Mouse (Mus musculus) layer of hippocampus, adult 11-12 months (tissue): ENCODE measurements at regions not wholly inside any gene's neighbourhood (a gene's known extent, or its start where the extent isn't known, plus 50 kb on each side); places are given as distances from the start of the nearest gene placed in this dataset.

Source experiments
- DNase-seq: peaks from one replicate; pipeline ENCODE4 v3.0.0; 2022; ENCODE audit warnings: low spot score

DNA sequence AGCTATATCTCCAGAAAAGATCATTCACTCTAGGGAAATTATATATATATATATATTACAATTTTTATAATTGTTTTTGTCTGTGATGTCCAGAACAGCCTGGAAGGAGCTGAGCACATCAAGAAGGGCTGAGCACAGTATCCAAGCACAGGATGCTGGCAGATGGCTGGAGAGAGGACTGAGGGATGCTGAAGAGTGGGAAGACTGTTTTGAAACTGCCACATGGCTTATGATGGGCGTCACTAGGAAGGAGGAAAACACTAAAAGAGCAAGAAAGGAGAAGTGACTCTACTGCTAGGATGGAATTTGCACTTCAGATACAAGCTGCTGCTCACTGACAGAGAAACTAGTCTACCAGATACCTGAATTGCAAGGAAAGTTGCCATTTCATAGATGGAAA lies 50.4 kb upstream of the Atg10 start:
- peak; percentile 34 for DNase-seq

DNA sequence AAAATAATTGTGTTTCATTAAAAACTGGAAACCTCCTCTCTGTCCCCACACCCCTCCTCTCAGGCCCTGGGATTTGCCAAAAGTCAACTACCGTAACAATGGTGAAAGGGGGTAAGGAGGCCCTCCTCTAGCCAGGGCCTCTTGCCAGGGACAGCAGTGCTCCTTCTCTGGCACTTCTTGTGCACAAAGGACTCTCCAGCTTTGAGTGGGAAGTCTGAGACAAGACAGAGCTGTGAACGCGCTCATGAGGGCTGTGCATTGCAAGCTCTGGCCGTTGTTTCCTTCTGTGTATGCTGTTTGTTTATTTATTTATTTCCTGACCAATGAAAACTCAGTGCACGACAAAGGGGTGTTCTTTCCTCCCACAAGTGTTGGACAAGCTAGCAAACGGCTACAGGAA lies 50.8 kb upstream of the Atg10 start:
- DNase-seq, result no peak

GRCm38 (mm10) chr13:91279487-91279886 lies 55.7 kb upstream of the Atg10 start:
- no peak for DNase-seq

DNA sequence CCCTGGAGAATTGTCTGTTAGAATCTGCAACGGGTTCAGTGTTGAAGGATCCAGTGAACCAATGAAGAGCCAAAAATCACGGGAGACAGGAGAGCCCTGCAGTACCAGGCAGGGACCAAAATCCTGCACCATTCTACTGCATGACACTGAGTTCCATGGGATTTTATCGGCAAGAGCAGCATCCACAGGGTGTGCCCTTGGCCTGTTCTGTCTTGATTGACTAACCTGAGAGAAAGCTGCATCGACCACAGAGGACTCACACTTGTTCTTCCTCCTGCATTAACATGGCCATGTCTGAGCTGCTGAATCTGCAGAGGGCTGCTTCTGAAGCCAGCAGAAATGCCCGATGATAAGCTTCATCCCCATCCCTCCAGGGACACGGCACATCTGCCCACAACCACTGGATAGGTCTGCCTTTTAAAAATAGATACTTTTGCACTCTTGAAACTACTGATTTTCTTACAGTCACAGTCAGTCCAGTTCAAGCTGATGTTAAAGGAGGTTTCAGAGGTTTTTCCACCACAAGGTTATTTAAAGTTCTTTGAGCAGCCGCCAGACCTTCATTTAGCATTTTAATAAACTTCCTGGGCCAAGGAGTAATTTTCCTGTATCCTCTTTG lies 71.9 kb upstream of the Atg10 start:
- no peak for DNase-seq

GRCm38 (mm10) chr13:91296521-91297160 lies 72.9 kb upstream of the Atg10 start:
- no peak for DNase-seq

DNA sequence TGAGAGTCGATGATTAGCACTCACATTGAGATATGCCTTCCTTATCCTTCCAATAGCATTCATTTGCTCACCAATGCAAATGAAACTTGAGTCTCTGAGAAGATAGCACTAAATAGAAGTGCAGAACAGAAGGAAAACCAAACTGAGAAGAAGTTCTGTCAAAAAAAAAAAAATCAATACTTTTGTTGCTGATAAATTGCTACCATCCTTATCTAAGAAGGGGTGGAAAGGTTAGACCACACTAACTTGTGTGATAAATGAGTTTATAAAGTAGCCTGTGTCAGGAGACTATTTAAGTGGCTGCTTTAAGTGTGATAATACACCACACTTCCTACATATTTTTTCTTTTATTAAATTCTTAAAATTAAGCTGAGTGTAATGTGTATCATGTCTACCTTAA lies 78.1 kb upstream of the Atg10 start:
- DNase-seq, result no peak

DNA sequence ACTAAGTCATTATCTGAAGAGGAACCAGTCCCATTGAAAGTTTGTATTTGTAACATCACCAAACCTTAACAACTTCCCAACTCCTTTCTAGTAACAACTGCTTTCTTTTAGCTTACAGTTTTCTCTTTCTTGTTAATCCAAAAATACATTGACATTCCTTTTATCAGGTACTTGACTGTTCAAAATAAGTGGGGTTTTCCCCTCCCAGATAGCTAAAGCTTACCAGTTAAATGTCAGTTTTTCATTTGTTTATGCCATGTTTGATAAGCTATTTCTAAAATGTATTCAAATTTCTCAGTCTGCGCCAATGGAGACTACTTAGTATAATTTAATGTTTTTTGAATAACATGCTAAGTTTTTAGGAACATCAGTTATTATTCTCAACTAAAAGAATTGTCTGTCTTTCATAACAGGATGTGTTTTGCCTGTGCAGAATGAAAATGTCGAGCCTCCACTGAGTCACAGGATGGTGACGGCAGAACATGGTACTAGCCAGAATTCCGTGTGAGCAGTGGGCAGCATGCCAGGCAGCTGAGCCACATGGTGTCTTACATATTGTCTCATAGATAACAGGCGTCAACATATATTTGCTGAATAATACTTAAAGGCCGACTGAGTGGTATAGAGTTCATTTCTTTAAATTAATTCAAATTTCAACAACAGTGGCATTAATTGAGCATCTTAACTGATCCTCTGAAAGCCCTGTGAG lies 82.1 kb upstream of the Atg10 start:
- DNase-seq, result peak; percentile 35

GRCm38 (mm10) chr13:91306545-91306944 lies 82.8 kb upstream of the Atg10 start:
- no peak for DNase-seq

- no peak for DNase-seq
Observed at GRCm38 (mm10) chr13:91312905-91313571, 89.3 kb upstream of the Atg10 start.

DNA sequence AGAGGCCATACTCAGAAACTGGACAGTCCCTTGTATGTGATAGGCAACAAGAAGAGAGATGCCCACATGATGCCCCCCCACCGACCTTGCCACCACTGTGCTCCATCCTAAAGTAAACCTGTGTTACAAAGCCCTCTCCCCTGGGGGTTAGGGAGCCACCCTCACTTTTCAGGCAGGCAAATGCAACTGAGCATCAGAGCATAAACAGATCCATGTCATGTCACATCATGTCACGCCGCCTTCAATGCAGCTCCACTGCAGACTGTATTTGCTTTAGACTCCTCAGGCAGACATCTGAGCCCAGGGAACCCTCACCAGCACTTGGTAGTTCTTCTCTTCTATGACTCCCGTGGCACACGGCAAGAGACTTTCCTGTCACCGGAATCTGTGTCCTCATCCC lies 98.6 kb upstream of the Atg10 start:
- DNase-seq, result no peak

DNA sequence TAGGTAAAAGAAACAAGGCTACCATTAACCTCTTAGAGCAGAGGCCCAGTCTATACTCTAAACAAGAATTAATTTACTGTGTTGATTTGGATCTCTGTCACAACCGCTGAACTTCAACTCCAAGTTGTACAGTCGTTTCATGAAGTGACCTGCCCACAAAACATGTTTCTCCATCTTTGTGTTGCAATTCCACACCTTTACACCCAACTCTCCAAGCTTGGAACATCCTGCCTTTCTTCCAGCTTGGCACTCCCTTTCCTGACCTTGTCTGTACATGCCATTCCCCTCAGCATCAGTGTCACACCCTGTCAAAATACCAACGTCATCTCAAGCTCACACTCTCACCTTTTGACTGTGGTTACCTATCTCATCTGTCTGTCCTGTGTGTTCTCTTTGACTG lies 103.1 kb upstream of the Atg10 start:
- DNase-seq, result no peak

GRCm38 (mm10) chr13:91334283-91334682 lies 110.5 kb upstream of the Atg10 start:
- no peak for DNase-seq

DNA sequence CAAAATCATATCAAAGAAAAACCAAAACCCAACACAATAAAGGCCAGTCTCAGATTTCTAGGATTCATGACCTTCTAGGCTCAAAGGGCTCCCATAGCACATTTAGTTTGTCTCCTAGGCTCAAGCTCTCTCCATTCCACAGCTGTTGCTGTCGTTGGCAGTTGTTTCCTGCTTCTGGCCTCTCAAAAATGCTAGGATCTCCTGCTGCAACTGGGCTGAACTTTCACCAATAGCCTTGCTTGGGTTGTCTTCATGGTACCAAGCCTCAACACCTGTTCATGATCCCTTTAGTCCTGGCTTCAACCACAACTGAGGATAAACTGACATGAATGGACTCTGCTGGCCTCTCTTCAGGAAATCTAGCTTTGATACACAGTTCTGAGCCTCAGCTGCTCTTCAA lies 115.9 kb upstream of the Ssbp2 start:
- no peak for DNase-seq

DNA sequence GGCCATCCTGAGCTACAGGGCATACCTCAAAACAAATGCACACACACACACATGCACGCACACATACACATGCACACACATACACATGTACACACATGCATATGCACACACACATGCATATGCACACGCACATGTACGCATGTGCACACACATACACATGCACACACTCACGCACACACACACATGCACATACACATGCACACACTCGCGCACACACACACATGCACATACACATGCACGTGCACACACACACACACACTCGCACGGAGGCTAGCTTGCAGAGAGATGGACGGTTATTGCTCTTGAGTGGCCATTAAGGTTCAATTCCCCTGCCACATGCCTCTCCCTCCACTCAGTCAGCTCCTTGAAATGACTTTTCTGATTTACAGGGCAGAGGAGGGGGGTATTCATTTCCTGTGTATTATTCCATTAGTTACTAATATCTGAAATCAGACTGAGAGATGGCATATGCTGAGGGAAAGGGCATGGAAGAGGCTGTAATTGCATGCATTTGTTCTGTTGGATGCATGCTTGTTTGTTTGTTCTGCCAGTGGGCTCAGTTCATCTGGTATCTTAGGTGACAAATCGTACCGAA lies 111.5 kb upstream of the Ssbp2 start:
- no peak for DNase-seq

DNA sequence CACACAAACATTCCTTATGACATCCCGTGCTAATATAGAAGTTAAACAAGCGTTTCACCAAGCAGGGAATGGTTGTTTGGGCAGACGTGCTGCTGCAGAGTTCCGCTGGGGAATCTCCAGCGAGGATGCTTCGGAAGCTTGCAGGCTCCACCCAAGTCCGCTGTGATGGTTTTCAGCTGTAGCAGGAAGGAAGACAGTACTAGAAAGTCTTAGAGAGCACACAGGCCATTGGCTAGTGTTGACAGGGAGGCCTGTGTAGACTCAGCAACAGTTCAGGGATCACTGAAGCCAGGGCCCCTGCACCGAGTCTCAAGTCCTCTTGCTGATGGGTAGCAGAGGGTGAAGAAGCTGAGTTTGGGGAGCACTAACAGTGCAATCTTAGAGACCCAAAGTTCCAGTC lies 107.8 kb upstream of the Ssbp2 start:
- no peak for DNase-seq

DNA sequence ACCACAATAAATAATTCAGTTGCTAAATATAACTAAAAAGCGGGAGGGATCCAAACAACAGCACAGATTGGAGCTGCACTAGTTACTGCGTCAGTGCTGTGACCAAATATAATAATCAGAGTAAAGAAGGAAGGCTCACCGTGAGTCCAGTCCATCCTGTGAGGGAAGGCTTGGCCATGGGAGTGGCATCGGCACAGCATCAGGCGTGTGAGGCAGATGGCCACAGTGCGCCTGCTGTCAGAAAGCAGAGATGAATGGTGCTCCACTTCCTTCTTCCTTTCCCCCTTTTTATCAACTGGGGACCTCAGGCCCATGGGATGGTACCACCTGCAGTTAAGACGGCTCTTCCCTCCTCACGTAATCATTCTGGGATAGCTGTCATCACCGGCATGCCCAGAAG lies 103.6 kb upstream of the Ssbp2 start:
- DNase-seq, result no peak

- no peak for DNase-seq
Observed at GRCm38 (mm10) chr13:91360121-91360520, 100.0 kb upstream of the Ssbp2 start.

GRCm38 (mm10) chr13:91365270-91365952 lies 94.7 kb upstream of the Ssbp2 start:
- peak; percentile 89 for DNase-seq

GRCm38 (mm10) chr13:91366540-91366939 lies 93.5 kb upstream of the Ssbp2 start:
- DNase-seq, result no peak

GRCm38 (mm10) chr13:91367896-91368556 lies 92.1 kb upstream of the Ssbp2 start:
- DNase-seq, result no peak

DNA sequence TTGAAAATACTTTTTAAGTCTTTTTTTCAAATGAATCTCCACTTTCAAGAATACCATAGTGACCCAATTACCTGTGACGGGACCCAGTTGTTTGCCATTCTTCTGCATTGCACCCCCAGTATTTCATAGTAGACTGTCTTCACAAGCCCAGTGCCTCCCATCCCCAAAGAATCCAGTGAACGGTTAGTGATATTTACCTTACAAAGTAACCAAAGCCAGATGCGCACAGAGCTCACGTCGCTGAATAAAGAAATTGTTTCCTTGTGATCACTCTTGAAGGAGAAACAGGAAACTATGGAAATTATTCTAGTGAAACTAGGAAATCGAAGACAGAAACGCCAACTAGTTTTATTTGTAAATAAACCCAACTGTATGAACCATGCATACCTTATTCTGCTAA lies 91.4 kb upstream of the Ssbp2 start:
- no peak for DNase-seq

GRCm38 (mm10) chr13:91370021-91370420 lies 90.1 kb upstream of the Ssbp2 start:
- no peak for DNase-seq
